Mouse (Mus musculus) retina, postnatal 7 days (tissue): Measurements from ENCODE around the gene Rab19.
"Not testable (repeated sequence)": the region's sequence is repeated elsewhere in the genome, so short reads cannot be mapped to it uniquely, and the experiment has no call there.

ENCODE experiments used
- DNase-seq: peaks from one replicate; pipeline ENCODE4 v3.0.0-alpha.2; 2012; ENCODE audit warnings: low read depth, low spot score

The Rab19 gene

DNA sequence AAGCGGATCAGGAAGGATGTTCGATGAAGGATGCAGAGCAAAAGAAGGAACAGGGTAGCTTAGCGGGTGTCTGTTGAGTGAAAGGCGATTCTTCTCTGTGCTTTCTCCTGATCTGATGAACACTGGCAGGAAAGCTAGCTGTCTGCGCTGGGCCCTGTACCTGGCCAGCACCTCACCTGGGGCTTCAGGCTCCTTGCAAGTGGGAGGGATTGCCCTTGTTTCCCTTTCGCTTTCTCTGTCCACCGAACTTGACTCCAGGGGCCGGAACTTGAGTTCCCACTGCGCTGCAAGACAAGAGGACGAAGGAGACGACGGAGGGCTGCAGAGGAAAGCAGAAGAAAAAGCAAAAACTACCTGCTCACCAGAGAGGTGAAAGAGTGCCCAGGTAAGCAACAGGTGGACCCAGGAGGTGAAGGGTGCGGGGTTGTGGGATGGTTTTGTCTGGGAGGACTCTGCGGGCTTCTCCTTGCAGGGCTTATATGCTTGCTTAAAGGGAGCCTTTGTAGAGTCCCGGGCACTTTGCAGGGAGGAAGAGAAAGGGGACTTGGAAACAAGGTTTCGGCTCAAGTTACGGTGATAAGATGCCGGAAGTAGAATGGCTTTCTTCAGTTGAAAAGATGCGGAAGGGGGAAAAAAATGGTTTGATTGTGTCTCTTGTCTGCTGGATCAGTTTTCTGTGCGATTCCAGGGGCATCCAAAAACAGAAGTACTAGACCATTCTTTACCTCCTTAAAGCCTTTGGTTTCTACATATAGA lies at the start of gene Rab19:
TSS of gene Rab19 (plus strand) at position 51 of the 756 bp plus-strand sequence.
- no peak for DNase-seq

DNA sequence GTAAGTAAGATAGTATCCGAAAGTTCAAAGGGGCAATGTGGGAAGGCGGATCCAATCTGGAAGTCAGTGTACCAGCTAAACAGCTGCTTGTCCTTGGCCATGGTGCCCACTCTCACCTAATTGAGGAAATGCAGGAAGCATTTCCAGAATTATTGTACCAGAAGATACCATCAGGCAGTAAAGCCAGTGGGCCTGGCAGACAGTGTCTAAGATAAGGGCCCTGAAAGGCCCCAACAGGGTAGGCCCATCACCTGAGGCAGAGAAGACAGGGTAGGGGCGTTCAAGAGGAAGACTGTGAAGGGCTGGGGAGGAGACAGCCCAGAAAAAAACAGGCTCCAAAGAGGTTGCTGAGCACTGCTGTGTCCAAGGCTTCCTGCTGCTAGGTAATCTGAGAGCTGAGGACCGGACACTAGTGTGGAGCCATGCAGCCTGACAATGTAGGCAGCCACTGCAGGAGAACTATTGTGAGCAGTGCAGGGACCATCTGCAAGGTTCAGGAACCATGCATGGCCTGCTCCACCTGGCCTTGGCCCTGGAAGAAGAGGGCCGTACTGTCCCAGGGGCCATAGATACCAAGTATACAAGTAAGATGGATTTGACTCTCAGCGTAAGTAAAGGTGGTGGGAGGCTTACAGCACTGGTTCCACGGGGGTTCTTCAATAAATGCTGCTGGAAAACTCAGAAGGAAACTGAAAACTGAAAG lies 48.8 kb upstream of the Rab19 start:
- DNase-seq = no peak

DNA sequence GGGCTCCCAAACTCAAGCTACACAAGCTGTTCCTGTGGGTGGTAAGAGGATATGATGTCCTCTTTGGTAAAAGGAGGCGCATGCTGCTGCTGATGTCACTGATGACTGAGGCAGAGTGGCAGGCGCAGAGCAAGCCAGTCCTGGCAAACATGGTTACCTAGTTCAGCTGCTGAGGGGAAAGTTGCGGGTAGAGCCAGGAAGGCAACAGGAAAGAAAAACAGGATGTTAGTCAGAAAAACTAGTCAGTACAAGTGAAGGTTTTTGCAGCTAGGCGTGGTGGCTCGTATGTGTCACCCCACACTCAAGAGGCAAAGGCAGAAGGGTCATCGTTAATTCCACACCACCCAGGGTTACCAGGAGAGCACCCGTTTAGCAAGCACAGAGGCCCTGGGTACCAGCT lies 46.8 kb upstream of the Rab19 start:
- DNase-seq = no peak

DNA sequence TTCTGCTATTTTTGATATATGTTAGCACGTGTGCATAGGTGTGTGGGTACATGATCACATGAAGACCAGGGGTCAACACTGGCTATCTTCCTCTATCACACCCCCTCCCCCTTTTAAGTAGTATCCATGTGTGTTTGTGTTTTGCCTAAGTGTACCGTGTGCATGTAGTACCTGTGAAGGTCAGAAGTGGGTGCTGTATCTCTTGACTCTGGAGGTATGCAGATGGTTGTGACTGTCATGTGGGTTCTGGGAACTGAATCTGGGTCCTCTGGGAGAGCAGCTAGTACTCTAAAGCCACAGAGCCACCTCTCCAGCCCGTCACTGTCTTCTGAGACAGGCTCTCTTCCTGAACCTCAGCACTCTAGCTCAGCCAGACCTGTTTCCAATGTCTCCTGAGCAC lies 46.1 kb upstream of the Rab19 start:
- no peak for DNase-seq

DNA sequence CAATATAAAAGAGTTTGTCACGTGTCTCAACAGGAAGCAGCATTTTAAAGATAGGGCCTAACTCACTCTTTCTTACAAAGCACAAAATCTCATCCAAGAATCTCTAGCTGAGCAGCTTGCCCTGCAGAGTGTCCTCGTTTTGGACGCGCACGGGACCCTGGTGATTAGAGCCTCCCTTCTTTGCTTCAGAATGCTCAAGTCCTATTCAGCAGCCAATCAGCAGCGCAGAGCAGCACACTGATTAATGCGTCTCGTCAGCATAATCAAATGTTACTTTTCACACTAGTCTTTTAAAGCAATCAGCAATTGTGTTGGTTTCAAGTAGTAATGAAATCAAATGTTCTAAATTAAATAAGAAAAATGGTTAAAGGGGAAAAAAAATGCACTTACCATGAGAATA lies 42.6 kb upstream of the Rab19 start:
- DNase-seq = no peak

DNA sequence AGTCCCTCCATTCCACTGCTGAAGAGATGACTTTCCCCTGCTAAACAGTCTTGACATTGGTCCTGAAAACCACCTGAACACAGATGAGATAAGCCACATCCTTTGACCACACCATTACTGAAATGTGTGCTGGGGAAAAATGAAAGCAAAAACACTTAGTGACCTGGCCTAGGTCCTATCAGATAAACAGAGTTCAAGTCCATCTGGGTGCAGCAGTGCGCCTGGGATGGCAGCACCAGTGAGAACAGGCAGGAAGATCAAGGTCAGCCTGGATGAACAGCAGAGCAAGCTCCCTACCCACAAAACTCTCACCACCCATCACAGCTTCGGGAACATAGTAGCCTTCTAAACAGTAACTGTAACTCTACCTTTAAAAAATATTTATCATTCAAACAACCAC lies 39.2 kb upstream of the Rab19 start:
- no peak for DNase-seq

DNA sequence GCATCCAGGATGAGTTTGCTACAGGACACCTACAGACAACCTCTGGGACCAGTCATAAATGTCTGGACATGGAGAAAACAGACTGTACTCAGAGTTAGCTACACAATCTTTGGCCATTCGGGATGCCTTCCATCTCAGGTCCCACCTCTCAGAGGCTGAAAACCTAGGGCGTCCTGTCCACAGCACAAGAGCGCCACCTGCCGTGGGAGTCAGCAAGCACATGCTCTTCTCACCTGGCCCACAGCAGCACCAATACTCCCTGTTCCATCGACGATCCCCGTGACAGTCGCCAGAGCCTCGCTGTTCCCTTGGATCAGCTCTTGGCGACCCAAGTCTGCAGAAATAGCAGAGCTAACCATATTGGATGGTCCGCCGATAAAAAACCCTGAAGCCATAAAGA lies 37.0 kb upstream of the Rab19 start:
- DNase-seq = peak; percentile 69

DNA sequence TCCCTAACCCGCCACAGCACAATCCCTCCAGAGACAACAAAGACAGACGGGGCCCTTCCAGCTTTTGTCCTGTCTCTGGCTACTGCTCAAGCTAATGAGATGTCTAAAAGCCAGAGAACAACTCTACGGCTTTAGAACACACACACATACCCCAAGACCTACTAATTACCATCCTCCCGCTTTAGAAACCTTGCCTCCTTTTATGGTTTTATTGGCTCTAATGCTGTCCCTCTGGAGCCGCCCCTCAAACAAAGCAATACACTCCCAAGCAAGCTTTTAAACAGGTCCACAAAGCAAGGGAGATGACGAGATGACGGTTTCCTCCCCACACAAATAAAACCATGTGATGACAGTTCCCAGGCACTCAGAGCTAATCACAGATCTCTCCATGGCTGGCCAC lies 35.5 kb upstream of the Rab19 start:
- no peak for DNase-seq

DNA sequence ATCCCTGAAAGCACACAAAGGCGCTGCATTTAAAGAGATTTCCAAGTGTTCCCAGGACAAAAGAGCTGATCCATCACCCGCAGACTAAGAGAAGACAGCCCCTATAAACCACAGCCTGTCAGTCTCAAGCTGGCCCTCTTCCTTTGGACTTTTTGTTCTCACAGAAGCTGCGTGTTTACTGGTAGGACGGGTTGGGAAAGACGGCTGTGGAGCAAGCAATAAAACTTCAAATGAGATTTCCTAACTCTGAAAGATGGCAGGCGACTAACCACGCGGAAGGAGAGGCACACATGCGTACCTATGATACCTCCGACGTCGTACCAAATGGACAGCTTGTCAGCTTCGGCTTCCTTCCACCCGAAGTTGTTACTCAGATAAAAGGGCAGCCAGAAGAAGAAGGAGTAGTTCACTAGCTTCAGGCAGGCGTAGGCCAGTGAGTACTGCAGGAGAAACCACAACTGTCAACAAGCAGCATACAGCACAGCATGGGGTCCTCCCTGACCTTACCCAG lies 33.9 kb upstream of the Rab19 start:
- DNase-seq = no peak

DNA sequence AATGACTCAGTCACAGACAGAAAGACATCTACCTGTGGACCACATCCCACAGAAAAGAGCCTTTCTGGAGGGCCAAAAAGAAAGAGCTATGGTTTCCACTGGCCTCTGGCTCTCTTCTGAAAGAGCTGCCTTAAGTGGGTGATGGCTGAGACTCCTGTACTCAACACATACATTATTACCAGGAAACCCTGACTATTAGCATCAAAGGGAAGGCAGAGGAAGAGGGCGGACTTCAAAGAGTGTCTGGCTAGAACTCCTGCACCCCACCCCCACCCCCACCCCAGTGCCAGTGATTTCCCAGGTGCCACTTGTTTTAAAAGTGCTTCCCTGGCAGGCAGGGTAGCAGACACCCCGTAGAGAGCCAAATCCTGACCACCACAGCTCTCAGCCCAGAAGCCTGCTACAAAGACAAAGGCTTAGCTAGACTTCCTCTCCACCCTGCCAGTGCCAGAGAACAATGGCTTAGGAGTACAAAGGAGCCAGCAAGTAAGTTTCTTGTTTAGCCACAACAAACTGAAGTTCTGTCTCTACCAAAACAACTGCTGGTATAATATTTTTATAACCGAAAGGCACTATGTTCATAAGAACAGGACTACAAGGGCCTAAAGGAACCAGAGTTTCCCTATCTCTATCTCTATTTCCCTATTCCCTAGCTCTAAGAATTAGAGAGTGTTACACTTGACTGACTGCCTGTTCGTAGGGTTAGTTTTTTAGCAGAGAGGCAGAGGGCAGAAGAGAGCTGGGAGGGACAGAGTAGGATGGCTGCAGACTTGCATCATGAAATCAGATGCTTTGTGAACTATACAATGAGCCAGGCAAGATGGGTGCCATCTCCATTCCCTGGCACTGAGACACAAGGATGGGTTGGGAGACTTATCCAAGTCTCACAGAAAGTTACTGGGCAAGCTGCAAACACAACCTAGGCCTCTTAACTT lies 32.8 kb upstream of the Rab19 start:
- no peak for DNase-seq

DNA sequence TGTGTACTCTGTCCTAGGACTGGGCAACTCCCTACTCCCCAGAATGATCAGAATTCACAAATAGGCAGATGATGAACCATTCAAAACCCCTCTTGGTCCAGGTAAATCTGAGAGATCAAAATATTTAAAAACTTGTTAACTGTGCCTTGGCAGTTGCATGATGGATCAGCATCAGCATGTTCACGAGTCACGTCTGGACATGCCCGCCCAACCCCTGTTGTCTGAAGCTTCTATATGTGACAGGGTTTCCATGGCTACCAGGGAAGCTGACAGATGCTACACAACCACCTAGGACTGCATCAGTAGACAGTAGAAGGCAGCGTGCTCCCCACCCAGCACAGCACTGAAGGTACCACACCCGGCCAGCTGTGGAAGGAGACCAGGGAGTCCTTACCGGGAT lies 32.0 kb upstream of the Rab19 start:
- DNase-seq = no peak

DNA sequence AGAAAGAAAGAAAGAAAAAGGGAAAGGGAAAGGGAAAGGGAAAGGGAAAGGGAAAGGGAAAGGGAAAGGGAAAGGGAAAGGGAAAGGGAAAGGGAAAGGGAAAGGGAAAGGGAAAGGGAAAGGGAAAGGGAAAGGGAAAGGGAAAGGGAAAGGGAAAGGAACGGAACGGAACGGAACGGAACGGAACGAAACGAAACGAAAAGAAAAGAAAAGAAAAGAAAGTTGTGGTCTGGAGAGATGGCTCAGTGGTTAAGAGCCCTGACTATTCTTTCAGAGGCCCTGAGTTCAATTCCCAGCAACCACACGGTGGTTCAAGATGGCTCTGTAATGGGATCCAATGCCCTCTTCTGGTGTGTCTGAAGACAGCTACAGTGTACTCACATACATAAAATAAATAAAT lies 21.8 kb upstream of the Rab19 start:
- not testable (repeated sequence) for DNase-seq

DNA sequence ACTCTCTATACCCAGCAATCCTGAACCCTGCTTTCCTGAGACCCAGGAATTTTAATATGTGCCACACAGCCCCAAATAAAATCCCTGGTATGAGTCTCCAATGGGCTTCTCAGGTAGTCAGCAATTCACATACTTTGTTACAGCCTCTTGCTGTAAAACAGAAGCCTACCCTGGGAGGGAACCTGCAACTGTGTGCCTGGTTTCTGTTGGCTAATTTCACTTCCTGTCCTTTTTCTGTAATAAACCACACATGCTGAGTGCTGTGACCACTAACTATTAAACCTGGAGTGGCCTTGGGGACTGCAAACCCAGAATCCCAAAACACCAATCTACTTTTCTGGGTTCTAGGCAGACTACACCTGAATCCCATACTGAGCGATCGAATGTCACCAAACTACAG lies 18.3 kb upstream of the Rab19 start:
- DNase-seq = no peak

DNA sequence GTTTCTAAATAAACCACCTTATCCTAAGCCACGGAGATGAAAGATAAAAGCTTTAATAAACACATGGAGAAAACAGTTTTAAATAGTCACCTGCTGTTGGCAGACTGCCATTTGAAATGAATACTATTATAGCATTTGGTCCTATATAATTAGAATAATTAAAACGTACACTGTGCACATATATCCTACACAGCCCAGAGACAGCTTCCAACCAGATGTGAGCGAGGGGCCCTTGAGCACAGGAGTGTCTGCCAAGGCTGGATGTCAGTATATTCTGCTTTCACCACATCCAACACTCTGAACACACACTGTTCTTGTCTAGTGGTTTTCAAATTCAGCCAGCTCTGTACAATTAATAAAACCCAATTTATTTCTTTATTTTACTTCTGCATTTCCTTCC lies 11.3 kb upstream of the Rab19 start:
- DNase-seq = no peak

DNA sequence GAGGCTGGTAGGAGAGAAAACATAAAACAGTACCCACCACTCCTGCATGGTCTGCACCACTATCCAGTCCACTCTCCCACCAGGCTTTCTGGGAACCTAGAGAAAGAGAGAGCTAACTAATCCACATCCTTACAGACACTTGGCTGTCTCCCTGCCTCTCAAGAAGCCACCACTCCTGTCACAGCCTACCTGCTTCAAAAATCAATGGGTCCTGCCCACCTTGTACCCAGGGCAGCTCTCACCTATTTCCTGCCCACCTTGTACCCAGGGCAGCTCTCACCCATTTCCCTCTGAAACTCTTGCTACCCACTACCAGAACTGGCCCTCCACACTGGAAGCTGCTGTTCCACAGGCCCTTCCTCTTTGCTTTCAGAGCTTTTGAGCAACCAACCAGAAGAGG lies 8.9 kb upstream of the Rab19 start:
- no peak for DNase-seq

DNA sequence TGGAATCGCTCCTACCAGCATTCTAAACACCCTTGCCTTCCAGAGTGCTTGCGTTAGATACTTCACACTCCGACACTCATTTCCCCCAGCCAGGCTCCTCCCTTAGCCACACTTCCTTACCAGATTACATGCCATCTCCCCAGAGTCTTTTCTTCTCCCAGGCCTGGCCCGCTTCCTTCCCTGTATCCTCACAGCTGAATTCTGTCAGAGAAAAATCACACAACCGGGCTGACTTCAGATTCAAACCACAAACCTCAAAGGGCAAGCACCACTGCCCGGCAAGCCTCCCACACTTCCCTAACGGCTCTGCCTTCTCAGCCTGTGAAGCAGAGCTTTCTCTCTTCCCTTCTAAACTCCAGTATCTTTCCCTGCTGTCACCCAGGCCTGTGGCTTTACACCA lies 8.2 kb upstream of the Rab19 start:
- no peak for DNase-seq

DNA sequence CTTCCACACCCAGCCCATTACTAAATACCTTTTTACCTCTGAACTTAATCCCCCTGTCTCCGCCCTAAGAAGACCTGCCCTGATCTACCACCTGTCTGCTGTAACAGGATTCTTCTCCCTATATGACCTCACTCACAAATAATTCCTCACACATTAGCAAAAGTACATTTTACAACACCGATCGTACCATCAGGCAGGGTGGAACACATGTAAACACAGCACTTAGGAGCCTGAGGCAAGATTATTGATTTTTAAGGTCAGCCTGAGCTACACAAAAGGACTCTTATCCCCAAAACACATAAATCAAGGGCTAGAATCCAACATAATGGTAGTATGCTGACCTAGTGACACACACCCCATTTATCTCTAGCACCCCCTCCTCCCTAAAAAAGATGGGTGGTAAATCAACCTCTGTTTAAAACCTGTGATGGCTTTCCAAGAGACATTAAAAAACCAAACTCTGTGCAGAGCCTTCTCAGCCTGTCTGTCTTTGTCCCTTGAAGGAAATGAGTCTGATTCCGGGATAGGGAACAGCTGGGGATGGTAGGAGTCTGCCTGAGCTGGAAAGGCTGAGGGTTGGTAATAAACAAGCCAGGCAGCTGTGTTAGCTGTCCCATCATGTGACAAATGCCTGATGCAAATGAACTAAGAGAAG lies 7.5 kb upstream of the Rab19 start:
- DNase-seq = no peak

DNA sequence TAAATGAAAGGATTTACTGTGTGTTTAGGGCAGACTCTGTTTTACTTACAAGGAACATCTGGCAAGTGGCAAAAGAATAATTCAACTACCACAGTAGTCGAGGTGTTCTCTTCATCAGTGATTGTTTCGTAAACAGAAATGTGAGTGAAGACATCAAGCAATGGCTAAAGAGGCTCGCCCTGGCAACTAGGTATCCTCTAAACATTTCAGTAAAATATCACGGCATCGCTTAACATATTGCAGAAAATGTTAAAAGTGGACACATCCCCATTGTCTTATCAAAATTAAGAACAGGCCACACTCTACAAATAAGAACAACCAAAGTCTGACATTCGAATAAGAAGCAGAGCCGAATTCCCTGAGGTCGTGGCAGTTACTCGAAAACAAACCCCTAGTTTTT lies 4.2 kb upstream of the Rab19 start:
- DNase-seq = no peak

DNA sequence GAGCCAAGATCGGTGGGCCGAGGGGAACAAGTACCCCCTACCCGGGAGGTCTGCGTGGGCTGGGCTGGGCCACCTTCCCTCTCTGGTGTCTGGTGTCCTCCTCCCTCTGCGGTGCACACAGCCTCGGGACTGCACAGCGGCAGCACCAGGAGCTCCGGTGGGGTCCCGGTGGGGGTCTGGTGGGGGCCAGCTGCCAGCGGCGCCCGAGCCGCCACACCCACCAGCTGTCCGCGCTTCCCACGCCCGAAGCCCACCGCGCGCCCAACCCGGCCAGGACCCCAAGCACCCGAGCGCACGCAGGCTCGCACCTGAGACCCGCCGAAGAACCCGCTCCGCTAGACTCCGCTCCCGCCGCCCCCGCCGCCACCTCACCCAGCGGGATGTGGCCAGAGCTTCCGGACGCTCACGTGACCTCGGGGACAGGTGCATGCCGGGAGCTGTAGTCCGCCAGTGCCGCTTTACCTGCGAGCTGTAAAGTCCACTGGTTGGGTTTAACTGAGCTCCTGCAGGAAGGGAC lies 3.6 kb upstream of the Rab19 start, which contains the start of gene Slc37a3:
TSS of gene Slc37a3 (minus strand) at position 365 of the 517 bp plus-strand sequence.
- DNase-seq = peak; percentile 63

DNA sequence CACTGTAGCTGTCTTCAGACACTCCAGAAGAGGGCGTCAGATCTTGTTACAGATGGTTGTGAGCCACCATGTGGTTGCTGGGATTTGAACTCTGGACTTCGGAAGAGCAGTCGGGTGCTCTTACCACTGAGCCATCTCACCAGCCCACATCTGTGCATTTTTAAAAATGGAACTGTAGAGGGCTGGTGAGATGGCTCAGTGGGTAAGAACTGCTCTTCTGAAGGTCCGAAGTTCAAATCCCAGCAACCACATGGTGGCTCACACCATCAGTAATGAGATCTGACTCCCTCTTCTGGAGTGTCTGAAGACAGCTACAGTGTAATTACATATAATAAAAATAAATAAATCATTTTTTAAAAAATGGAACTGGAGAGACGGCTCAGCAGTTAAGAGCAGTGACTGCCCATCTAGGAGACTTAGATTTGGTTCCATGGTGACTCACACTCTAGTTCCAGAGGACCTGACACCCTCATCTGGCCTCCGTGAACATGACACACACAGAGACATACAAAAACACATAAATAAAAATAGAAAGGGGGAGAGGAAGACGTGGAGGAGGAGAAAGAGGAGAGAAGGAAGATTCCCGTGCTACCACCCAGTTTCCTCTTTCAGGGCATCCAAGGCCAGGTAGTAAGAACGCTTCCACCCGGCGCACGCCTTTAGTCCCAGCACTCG lies 2.7 kb upstream of the Rab19 start:
- DNase-seq = not testable (repeated sequence)

DNA sequence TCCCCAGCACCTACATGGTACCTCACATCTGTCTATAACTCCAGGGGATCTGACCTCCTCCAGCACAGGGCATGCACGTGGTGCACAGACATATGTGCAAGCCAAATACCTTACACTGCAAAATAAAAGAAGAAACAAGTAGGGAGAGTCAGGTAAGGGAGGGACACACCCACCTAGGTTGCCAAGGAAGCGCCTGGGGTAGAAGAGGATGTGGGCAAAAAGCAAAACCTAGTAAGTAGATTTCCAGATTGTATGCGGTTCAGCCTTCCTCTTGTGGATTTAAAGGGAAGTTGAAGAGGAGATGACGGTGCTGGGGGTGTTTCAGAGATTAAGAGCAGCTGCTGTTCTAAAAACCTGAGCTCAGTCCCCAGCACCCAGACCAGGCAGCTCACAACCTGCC lies 1.8 kb upstream of the Rab19 start:
- no peak for DNase-seq
